Mouse (Mus musculus): ENCODE results near the gene Ssh2.
A peak's percentile ranks its signal among the peaks of the same experiment; 100 is the strongest.

Ssh2 gene

DNA sequence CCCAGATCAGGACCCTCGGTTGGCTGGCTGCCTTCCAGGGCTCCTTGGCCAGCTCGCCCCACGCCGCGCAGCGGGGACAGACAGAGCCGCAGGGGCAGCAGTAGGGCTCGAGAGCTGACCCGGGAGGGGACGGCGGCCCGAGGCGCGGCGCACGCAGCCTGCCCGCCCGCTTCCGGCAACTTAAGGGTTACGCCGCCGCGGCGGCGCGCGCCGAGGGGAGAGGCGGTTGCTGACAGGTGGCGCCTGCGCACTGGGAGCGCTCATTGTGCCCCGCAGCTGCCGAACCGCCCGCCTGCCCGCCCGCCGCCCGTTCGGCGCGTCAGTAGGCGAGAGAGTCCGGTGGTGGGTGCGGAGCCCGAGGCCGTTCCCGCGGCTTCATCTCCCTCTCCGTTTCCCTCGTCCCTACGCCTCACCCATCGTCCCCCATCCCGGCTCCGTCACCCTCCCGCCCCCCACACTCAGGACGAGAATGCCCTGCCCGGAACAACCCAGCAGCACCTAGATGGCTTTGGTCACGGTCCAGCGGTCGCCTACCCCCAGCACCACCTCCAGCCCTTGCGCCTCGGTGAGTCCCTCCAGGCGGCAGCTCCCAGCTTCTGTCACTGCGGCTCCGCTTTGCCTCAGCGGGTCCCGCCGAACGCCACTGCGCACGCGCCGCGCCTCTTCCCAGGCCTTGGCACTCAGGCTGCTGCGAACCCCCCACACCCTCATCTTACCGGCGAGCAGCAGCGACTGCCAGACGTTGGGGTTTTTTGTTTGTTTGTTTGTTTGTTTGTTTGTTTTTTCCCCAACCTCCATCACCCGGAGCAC, at the start of gene Ssh2:
Gene Ssh2 (plus strand): TSS at position 337 of the 810 bp plus-strand sequence.
- peak; percentile 81 to 88 for DNase-seq

DNA sequence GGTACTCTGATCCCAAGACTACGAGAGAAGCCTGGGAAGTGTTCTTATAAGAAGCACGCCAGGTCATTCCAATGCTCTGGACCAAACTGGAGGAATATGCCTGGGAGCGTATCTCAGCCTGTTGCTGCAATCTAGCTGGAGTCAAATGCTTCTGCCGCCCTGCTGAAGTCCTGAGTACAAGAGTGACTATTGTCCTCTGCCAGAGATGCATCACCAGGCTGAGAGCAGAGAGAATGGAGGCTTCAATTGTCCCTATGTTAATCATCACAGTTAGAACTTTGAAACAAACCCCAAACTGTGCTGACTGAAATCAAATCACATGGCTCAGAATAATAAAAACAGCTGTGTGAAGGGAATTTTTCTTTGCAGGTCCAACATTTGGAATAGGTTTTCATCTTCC, 42.4 kb upstream of the Ssh2 start:
- DNase-seq: no peak

DNA sequence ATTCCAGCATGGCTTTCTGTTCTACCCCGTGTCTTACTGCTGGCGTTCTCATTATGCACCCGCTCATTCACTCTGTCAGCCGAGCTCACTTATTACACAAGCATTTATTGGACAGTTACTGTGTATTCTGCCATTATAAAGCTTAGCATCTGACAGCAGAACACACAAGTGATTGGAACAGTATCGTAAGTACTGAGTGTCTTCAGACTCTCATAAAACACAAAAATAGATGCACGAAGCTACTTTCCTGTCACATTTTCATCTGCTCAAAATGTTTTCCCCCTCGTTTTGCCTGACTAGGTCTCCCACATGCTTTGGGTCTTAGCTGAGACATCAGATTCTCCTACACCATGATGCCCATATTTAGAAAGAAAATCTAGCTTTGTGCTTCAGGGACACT, 41.6 kb upstream of the Ssh2 start:
- no peak for DNase-seq

DNA sequence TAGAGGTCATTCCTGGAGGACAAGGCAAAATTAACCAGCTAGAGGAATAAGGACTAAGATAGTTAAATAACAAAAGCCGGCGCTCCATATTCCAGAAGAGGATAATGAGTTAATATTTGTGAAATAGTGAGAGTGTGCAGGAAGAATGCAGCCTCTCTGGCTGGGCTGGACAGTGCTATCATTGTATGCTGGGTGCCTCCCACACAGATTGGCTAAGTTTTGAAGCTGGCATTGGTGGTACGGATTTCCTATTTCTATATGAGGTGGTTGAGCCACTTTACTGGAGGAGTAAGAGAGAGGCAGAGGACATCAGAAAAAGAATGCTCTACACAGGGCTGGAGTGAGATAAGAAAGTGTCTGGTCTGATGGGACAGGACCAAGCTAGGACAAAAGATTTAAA, 36.3 kb upstream of the Ssh2 start:
- DNase-seq: no peak

DNA sequence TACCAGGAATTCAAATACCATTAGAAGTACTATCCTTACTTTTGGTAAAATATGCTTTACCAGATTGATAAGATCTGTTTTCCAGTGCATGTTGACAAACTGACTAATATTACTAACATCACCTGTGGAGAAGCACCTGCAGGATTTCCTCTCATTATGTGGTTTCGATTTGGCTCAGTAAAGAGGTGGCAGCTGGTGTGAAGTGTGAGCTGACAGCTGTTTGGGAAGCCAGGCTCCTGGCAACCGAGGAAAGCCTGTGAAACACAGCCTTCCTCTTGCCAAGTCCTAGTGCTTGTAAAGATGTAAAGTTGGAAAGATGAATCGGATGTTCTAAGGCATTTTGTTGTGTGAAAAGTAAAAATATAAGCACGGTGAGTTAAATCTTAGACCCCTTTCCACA, 35.2 kb upstream of the Ssh2 start:
- DNase-seq: peak; percentile 15 to 34

DNA sequence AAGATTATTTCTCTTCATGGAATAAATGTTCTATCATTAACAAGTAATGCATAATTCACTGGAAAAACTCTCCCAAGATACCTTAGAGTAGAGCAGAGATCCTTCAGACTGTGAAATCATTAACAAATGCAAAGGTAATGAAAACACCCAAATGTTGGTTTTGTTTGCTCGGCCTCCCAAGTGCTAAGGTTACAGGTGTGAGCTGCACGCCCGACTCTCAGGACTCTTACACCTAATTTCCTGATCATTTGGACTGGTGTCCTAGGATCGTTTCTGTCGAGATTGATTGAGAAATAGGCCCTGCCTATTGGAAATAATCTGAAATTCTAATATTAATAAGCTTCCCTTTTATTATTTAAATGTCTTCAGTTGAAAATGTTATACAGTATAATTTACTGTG, 34.6 kb upstream of the Ssh2 start:
- DNase-seq: no peak

DNA sequence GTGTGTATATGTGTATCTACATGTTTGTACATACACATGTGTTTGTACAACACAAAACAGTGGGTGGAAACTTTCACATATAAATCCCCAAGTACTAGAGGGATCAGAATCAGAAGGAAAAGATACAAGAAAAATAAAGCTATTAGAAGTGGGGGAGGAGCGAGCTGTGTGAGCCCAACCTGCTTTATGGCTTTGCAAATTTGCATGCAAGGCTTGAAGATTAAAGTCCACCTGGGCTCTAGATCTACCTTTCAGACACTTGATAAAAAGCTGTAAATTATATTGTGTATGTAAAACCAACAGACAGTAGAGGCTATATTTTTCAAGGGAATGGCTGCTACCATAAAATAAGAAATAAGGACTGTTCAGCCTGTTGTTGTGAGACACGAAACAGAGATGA, 34.0 kb upstream of the Ssh2 start:
- DNase-seq: no peak

DNA sequence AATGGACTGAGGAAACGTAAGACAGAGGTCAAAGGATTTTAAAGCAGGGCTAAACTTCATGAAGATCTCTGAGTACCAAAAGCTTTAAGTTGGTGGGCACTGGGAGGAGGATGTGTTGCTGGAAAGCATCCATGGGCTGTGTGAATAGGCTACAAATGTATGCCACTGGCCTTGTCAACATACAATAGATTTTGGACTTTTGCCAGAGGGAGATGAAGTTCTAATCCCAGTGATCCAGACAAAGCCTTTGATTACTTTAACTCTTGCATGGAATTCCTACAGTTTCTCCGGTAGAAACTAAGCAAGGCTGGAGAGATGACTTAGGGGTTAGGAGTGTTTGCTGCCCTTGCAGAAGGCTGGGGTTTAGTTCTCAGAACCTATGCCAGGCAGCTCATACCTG, 33.5 kb upstream of the Ssh2 start:
- DNase-seq: no peak

DNA sequence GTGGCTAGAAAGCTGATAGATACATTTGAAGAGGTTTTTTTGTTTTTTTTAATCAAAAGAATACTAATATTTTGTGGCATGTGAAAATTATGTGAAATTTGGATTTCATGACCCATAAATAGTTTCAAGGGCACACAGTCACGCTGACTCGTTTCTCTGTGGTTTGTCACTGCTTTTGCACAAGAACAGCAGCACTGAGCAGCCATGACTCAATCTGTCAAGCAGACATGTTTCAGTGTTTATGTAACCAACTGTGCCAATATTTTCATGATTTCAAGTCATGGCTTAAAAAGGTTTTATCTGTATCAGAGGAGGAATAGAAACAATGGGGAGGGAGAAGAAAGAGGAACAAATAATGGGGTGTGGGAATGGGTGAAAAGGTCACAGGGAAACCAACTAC, 31.2 kb upstream of the Ssh2 start:
- no peak for DNase-seq

DNA sequence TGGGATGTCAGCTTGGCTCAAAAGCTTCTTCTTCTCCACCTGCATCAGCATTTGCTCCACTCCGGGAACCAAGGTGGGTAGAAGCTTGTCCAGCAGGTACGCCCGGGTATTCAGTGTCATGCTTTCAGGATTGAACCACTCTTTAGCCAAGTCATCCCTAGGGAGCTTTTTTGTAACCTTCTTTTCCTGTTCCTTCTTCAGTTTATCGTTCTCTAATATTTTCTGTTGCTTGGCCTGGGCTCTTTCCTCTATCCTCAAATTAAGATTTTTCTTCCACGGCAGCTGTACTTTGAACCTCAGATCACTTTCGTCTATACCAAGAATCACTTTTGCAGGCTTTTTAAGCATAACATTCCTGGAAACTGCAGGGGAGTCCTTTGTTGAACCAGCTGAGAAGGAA, 27.2 kb upstream of the Ssh2 start, which contains the start of gene Efcab5:
Gene Efcab5 (minus strand): TSS at position 101 of the 400 bp plus-strand sequence.
- DNase-seq: no peak

DNA sequence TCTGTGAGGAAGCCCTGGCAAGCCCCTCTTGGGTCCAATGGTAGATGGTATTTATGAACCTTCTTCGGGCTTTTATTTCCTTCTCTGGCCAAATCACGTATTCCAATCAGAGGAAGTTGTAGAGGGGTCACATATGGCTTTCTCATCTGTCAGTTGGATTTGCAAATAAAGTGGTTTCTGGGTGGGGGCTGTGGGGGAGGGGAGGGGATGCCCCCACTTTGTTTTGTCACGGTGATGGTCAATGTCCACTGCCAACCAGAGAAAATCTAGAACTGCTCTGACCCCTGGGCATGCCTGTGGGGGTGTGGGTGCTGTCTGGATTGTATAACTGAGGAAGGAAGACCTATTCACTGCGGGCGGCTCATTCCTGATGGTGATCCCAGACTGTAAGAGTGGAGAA, 22.7 kb upstream of the Ssh2 start:
- no peak for DNase-seq

DNA sequence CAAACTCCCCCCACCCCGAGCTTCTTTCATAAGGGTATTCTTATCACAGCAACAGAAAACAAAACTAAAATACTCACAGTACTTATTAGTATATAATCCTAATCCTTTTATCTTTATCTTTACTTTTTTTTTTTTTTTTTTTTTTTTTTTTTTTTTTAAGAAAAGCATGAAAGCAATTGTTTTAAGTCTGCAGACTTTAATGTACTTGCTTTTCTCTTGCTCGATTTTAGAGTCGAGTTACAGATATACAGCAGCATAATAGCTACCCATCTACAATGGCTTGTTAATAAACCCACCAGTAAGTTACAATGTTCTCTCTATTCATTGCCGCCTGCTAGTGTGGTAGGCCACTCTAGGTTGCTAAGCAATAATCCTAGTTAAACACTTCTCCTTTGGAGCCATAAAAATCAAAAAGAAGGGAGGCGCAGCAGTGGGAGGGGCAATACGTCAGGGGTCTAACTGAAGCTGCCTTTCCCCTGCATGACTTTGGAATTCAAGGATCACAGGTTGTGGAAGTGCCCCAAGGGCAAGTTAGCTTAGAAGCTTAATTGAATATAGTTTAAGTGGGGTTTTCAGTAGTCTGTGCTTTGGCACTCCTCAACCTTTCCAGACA, 22.0 kb upstream of the Ssh2 start:
- no peak for DNase-seq

DNA sequence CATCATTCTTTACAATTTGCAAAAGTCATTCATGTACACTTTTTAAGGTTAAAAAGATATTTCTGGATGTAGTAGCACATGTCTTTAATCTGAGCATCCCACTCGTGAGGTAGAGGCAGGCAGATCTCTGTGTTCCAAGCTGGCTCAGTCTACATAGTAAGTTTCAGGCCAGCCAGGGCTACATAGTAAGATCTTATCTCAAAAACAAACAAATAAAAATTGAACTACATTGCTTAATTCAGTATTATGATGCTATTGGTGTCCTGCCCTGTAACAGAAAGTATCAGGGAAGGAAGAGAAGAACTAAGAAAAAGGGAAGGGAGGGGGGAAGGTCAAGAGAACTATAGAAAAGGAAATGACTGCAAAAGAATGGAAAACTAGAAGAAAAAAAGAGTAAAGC, 21.3 kb upstream of the Ssh2 start:
- no peak for DNase-seq

DNA sequence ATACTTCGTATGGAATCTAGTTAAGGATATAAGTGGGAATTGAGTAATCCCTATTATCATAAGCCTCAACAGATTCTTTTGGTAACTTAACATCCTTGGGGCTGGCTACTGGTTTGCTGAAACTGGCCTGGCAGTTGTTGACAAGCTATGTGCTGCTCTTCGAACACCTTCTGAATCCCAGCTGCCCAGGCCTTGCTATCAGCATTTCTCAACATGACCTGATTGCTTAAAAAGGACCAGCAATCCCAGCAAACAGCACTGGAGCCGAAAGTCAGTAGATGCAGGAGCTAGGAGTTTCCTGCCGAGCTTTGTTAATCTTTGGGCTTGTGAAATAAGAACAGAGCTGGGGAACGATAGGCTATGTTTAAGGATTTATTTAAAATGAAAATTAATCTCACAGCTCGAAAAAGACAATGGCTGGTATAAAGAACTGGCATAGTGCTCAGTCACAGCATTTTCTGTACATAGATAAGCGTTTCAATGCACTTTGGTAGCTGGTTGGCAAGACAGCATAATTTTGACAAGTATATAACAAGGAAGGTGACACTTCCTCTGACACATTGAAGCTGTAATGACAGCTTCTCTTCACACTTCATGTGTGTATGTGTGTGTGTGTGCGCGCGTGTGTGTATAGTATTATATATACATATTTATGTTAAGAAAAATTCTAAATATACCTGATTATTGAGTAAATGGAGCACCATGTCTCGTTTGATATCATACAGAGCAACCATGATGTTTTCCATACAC, 20.6 kb upstream of the Ssh2 start:
- no peak for DNase-seq

DNA sequence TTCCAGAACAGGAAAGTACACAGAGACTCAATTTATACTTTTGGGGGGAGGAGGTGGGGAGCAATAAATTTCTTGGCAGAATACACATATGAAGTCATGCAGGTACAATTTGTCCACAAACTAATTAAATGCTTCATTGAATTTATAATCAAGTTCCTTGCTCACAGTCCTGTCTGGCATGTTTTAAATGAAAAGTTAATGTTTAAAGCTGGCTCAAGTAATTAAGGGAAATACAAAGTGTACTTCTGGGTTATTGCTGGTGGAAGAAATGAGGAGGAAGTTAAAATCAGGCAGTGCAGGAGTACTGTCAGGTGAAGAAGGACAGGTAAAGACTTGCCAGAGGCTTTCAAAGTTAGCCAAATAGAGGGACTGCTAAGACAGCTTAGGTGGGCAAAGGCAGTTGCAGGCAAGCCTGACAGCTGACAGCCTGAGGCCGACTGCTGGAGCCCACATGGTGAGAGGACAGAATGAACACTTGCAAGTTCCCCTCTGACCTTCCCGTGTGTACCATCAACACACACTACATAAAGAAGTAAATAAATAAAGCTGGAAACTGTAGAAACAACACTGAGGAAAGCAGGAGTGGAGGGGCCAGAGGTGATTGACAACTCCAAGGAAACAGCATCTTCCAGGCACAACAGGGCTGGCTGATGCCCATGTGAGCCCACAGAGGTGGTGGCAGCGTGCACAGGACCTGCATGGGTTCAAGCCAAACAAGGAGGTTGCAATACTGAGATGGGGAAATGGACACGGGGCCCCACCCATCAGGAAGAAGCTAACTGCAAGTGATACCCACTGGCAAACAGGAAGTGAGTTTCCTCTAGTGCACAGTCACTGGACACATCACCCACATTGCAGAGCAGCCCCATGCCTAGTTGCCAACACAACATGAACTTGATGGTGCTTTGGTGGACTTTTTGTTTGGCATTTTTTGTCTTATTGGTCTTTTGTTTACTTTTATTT, 19.6 kb upstream of the Ssh2 start:
- DNase-seq: no peak

DNA sequence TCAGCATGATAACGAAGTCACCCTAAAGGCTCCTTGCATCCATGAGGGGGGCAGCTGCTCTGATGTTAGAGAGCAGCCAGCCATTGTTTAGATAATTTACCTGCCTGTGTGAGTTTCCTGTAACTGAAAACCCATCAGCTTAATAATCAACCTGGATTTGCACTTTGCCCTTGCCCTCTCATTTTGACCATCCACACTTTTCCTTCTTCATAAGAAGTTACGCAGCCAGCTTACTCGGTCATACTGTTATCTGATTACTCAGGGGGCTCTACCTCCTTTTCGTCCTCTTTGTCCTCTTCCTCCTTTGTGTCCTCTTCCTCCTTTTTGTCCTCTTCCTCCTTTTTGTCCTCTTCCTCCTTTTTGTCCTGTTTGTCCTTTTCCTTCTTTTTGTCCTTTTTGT, 16.5 kb upstream of the Ssh2 start:
- no peak for DNase-seq

DNA sequence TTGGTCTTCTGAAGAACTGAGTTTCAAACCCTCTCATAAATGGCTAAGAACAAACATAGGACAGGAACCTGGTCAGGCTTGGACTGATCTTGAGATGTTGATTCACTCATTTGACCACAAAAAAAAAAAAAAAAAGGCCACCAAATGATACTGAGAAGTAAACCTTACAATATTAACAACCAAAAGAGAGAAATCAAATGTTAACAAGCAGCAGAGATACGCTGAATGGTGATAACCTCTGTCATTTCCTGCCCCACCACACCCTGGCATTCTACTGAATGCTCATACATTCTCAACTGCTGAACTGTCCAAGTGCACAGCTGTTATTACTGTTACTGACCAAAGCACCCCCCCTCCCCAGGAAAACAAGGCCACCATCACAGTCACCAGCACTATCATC, 15.4 kb upstream of the Ssh2 start:
- DNase-seq: no peak

DNA sequence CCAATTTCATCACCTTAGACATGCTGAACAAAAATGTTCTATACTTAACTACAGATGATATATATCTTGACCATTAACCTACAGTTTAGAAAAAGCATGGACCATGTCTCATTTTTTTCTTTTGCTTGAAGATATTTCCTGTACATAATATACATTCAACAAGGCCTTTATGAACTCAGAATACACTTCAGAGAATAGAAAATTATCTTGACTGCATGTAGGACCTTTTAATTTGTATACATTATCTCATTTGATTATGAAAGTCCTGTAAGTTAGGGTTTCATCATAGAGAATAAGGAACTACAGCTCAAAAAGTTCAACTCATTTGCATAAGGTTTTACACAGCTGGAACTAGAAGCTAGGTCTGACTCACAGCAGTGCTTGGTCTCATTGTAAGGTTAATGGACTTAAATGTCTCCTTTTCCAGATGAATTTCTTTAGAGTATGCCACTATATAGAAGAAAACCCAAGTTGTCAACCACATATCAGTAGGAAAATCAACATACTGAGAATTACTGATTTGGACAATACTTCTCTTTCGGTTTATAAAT, 1.9 kb upstream of the Ssh2 start:
- no peak for DNase-seq

DNA sequence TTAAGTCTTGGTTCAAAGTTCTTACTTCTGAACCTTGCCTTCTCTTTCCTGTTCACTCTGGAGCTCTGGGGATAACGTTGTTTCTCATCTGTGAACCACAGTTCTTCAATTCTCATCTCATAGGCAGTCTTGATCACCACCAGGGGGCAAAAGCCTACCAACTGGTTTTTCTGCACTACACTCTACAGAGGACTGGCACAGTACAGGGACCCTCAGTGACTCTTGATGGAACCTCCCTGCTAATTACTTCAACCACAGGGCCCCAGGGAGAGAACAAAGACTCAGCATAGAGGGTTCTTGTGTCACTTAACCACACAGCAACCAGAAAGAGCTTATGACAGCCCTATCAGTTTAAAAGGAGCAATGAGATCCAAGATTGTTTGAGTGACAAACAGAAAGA, 1.3 kb upstream of the Ssh2 start:
- DNase-seq: peak; percentile 55 to 65

DNA sequence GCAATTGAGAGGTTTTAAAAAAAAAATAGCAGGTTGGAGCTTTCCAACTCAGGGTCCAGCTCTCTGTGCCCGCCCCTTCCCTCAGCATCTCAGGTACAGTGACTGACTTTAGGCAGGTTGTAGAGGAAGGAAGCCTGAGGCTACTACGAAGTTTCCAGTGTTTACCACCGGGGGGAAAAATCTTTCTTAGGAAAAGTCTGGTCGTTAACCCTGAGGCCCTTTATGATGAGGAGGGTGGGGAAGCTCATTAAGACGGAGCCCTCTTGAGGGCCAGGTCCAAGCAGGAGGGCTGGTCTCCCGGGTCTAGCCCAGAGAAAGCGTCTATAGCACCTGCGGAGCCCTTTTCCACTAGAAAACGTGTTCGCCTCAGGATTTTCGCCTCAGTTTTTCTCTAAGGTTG, 604 bp upstream of the Ssh2 start:
- DNase-seq: no peak

DNA sequence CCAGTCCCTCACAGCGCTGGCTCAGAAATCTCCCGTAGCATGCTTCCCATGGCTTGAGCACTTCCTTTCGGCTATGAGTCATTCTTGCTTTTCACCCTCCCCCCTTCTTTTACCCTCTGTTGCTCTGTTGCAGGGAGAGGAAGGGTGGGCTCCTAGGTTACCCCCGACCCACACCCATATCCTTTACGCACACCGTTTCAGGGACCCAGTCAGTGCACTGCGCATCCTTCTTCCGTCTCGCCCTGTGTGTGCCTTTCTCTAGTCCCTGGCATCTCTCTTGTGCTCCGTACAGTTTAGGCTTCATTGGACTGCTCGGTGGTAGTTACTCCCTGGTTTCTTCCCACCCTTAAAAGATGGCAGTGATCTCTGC, 659 bp downstream of the Ssh2 start:
- DNase-seq: no peak

DNA sequence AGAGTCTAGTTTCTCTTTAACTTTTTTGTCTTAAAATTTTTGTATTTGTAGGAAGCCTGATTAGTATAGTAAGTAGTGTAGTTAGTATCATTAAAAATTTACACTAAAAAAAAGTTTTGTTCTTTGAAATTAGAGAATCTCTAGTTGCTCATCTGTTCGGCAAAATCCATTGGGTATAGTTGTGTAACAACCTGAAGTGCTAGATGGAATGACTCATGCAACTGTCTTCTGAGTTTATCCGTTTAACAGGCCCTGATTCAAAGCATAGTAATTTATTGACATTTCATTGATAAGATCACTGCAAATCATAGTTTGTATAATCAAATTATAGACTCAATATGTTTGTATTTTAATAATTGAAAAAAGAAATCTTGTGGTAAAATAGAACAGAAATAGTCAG, 14.7 kb downstream of the Ssh2 start:
- DNase-seq: no peak

DNA sequence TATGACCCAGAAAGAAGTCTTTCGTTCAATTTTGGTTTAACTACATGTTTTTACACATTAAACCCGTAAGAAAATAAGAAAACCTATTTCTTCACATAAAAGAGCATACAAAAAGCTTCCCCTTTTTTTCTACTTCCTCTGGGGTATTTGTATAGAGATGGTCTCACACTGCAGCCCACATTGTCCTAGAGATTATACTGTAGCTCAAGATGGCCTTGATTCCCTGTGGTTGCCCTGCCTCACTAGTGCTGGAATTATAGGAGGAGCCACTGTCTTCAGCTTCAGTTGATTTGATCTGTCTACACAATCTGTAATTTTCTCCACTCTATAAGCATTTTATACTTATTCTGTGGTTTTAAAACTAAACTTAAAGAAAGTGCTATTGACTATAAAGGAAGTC, 15.4 kb downstream of the Ssh2 start:
- DNase-seq: no peak

Data from cerebellum, postnatal 36 days (tissue).